Mouse (Mus musculus): ENCODE results near the gene Slc25a45.

DNA sequence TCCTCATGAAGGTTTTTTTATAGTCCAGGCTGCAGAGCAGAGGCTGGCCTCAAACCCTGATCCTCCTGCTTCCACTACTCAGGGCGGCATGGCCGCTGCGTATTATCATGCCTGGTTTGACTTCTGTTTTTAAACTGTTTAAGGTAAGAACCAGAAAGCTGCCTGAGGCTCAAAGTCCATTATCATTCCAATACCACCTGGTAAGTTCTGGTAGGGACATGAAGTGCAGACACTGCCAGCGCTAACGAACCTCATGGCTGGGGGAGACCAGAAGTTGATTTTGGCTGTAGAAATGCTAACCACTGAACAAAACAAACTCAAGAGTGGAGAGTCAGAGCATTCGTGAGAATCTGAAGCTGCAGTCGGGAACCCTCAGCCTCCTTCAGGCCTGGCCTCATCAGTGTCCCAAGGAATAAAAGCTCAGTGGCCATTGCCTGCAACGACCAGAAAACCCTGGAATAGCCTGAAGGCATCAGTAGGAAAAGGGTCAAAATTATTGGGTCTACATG, 41.6 kb upstream of the Slc25a45 start:
- no peak for TF ChIP-seq CTCF (conservative IDR thresholded peaks at IDR 0.05; ENCODE audit: low read length)
- TF ChIP-seq POU5F1 (IDR thresholded peaks at IDR 0.05; ENCODE audit: borderline replicate concordance, low read length): no peak
